Mouse (Mus musculus) olfactory bulb, adult 2 months (tissue): Measurements from ENCODE around the gene Olfr782.
"Not testable (repeated sequence)": the region's sequence is repeated elsewhere in the genome, so short reads cannot be mapped to it uniquely, and the experiment has no call there.

Experiments
- CTCF ChIP-seq: fragments of 200-500 bp; IDR thresholded peaks from 2 replicates; pipeline ENCODE4 v1.5.1; 2012; ENCODE audit warnings: low read depth, mild to moderate bottlenecking, low read length, moderate library complexity; ENCODE audit not compliant: insufficient read depth
- POLR2A ChIP-seq: fragments of 200-500 bp; IDR thresholded peaks from 2 replicates; pipeline ENCODE4 v1.6.1; 2012; ENCODE audit warnings: mild to moderate bottlenecking, low read depth, low read length, moderate library complexity; ENCODE audit not compliant: insufficient read depth

DNA sequence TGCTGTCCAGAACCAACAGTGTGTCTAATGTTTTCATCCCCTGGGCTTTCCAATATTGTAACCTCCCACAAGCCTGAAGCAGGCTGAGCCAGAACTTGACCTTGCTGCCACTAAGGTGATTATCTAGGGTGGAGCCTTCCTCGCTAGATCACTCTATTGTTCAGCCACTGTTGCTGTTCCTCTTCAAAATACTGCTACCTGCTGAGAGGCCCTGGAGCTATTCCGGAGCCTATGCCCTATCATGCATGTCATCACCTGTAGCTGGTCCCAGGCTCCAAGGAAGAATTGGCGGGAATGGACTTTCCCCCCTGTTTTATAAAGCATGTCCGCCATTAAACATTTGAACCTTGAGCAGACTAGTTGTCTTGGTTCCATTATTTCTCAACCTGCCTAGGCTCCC, 7.8 kb downstream of the Olfr782 start:
- TF ChIP-seq CTCF, POLR2A: not testable (repeated sequence)
